Mouse (Mus musculus) ovary, postnatal 14 days (tissue): ENCODE results near the gene Tk2.
"Not testable (repeated sequence)": the region's sequence is repeated elsewhere in the genome, so short reads cannot be mapped to it uniquely, and the experiment has no call there.

Source experiments
- DNase-seq: peaks from one replicate; pipeline ENCODE4 v3.0.0; 2022; ENCODE audit warnings: low spot score

The Tk2 gene

GRCm38 (mm10) chr8:104248276-104248675 is at the start of gene Tk2:
Tk2 (minus strand) TSS chr8:104248558.
- DNase-seq = peak; percentile 53

GRCm38 (mm10) chr8:104294396-104294795 is 46.0 kb upstream of the Tk2 start:
- DNase-seq = no peak

GRCm38 (mm10) chr8:104293081-104293480 is 44.7 kb upstream of the Tk2 start, which contains the start of gene Cmtm2a:
Cmtm2a (minus strand) TSS chr8:104293181.
- not testable (repeated sequence) for DNase-seq

GRCm38 (mm10) chr8:104268937-104269440 is 20.6 kb upstream of the Tk2 start:
- no peak for DNase-seq

GRCm38 (mm10) chr8:104268368-104268767 is 20.0 kb upstream of the Tk2 start:
- no peak for DNase-seq

- not testable (repeated sequence) for DNase-seq
Measured at GRCm38 (mm10) chr8:104264271-104264935, 16.0 kb upstream of the Tk2 start.

GRCm38 (mm10) chr8:104261802-104262201 is 13.4 kb upstream of the Tk2 start:
- DNase-seq = not testable (repeated sequence)

GRCm38 (mm10) chr8:104253016-104253415 is 4.7 kb upstream of the Tk2 start:
- no peak for DNase-seq

GRCm38 (mm10) chr8:104251461-104251860 is 3.1 kb upstream of the Tk2 start:
- no peak for DNase-seq

GRCm38 (mm10) chr8:104250439-104251367 is 2.3 kb upstream of the Tk2 start, which contains the start of gene Cklf:
Cklf (plus strand) TSS chr8:104250861.
- DNase-seq = peak; percentile 85

GRCm38 (mm10) chr8:104249442-104249996 is 1.2 kb upstream of the Tk2 start:
- DNase-seq = no peak

- DNase-seq = no peak
Measured at GRCm38 (mm10) chr8:104247908-104248275, 466 bp downstream of the Tk2 start.

- DNase-seq = no peak
Measured at GRCm38 (mm10) chr8:104247054-104247907, 1.1 kb downstream of the Tk2 start.

- DNase-seq = no peak
Measured at GRCm38 (mm10) chr8:104246621-104247020, 1.7 kb downstream of the Tk2 start.

- no peak for DNase-seq
Measured at GRCm38 (mm10) chr8:104242038-104242644, 6.2 kb downstream of the Tk2 start.

- DNase-seq = no peak
Measured at GRCm38 (mm10) chr8:104239418-104239861, 8.9 kb downstream of the Tk2 start.

- no peak for DNase-seq
Measured at GRCm38 (mm10) chr8:104234573-104234972, 13.8 kb downstream of the Tk2 start.

- no peak for DNase-seq
Measured at GRCm38 (mm10) chr8:104232919-104233318, 15.4 kb downstream of the Tk2 start.

GRCm38 (mm10) chr8:104232039-104232438 is 16.3 kb downstream of the Tk2 start:
- no peak for DNase-seq

GRCm38 (mm10) chr8:104230377-104230776 is 18.0 kb downstream of the Tk2 start:
- no peak for DNase-seq

GRCm38 (mm10) chr8:104227048-104227447 is 21.3 kb downstream of the Tk2 start:
- no peak for DNase-seq
